Mouse (Mus musculus) ES-Bruce4 (cell line): ENCODE measurements around the gene Zfp790. TPM values are rescaled to one million over a fixed set of nuclear protein-coding genes. Genes with fewer than 3 reads are reported as not detected.

ENCODE experiments used
- H3K27ac ChIP-seq: 2 replicates; pipeline ENCODE4 v1.5.1; 2012; ENCODE audit warnings: low read length, inconsistent platforms; ENCODE audit not compliant: insufficient read depth
- H3K27me3 ChIP-seq: 2 replicates; pipeline ENCODE4 v1.6.1; 2012; ENCODE audit warnings: mild to moderate bottlenecking, low read length, inconsistent platforms; ENCODE audit not compliant: control insufficient read depth, poor library complexity, insufficient read depth, severe bottlenecking
- H3K36me3 ChIP-seq: 2 replicates; pipeline ENCODE4 v1.6.1; 2012; ENCODE audit warnings: inconsistent platforms, mild to moderate bottlenecking, low read length, moderate library complexity; ENCODE audit not compliant: control insufficient read depth, poor library complexity, insufficient read depth, severe bottlenecking
- H3K4me1 ChIP-seq: one replicate; pipeline ENCODE4 v1.8.1; 2011; ENCODE audit warnings: low read length; ENCODE audit not compliant: control insufficient read depth, insufficient read depth
- H3K4me3 ChIP-seq: 2 replicates; pipeline ENCODE4 v1.5.1; 2011; ENCODE audit warnings: low read depth, mild to moderate bottlenecking, low read length
- H3K9ac ChIP-seq: 2 replicates; pipeline ENCODE4 v1.6.1; 2012; ENCODE audit warnings: low read depth, mild to moderate bottlenecking, inconsistent platforms; ENCODE audit not compliant: poor library complexity, severe bottlenecking
- H3K9me3 ChIP-seq: replicated peaks from 2 replicates; pipeline ENCODE4 v1.6.1; 2012; ENCODE audit warnings: mild to moderate bottlenecking, low read length, inconsistent platforms; ENCODE audit not compliant: control insufficient read depth, poor library complexity, insufficient read depth, severe bottlenecking
- CTCF ChIP-seq: IDR thresholded peaks from one replicate; pipeline ENCODE4 v1.8.1; 2011; ENCODE audit warnings: low read depth, low read length
- EP300 ChIP-seq: IDR thresholded peaks from 2 replicates; pipeline ENCODE4 v1.6.1; 2011; ENCODE audit warnings: low read depth, low read length; ENCODE audit not compliant: insufficient read depth
- POLR2A ChIP-seq: IDR thresholded peaks from one replicate; pipeline ENCODE4 v1.8.1; 2011; ENCODE audit warnings: low read length; ENCODE audit not compliant: insufficient read depth
- polyA plus RNA-seq: library from polyadenylated mRNA; stranded (reverse); fragments of >200 nt; gene quantifications from 2 replicates; pipeline ENCODE4 v1.2.4, GENCODE M21; 2011; ENCODE audit warnings: low read depth; ENCODE audit not compliant: missing spikeins, insufficient read depth, insufficient read length

Gene Zfp790
- polyA plus RNA-seq, 1 experiment: 7.4 TPM

DNA sequence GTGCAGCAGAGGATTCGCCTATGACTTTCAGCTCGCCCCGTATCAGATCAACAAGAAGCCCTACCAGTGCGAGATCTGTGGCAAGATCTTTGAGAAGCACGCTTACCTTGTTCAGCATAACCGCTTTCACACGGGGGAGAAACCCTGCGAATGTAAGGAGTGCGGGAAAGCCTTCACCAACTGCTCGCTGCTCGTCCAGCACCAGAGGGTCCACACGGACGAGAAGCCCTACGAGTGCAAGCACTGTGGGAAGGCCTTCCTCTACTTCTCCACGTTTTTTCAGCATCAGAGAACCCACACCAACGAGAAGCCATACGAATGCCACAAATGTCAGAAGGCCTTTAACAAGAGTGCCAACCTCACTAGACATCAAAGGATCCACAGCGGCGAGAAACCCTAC lies 39.3 kb upstream of the Zfp790 start:
- H3K9ac ChIP-seq: no peak overlapping the region
- H3K9me3 ChIP-seq: no peaks in the 10 kb centered on the region
- H3K4me3 ChIP-seq: no peak overlapping the region
- H3K36me3 ChIP-seq: peaks cover 42% of the 10 kb centered on the region
- no peaks in the 10 kb centered on the region for H3K27me3 ChIP-seq
- TF ChIP-seq EP300 (no peak), CTCF (no peak), POLR2A (no peak)
- H3K27ac ChIP-seq: no peak overlapping the region
- H3K4me1 ChIP-seq: no peaks in the 10 kb centered on the region

DNA sequence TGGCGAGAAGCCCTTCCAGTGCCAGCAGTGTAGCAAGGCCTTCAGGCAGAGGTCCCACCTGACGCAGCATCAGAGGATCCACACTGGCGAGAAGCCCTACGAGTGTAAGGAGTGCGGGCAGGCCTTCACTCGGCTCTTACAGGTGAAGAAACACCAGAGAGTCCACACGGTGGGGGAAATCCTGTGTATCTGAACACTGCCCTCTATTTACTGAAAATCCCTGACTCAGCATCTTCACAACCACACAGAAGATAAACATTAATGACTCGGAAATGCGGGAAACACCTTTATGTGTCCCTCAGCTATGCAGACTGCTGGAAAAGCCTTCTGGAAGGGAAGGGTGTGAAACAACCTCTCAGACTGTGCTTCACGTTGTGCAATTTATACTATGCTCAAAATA lies 38.5 kb upstream of the Zfp790 start:
- Histone ChIP-seq H3K4me3 (no peak overlapping the region), H3K27me3 (no peaks in the 10 kb centered on the region), H3K27ac (no peak overlapping the region), H3K4me1 (no peaks in the 10 kb centered on the region), H3K9ac (no peak overlapping the region), H3K9me3 (no peaks in the 10 kb centered on the region), H3K36me3 (peaks cover 40% of the 10 kb centered on the region)
- TF ChIP-seq POLR2A (no peak), EP300 (no peak), CTCF (no peak)

DNA sequence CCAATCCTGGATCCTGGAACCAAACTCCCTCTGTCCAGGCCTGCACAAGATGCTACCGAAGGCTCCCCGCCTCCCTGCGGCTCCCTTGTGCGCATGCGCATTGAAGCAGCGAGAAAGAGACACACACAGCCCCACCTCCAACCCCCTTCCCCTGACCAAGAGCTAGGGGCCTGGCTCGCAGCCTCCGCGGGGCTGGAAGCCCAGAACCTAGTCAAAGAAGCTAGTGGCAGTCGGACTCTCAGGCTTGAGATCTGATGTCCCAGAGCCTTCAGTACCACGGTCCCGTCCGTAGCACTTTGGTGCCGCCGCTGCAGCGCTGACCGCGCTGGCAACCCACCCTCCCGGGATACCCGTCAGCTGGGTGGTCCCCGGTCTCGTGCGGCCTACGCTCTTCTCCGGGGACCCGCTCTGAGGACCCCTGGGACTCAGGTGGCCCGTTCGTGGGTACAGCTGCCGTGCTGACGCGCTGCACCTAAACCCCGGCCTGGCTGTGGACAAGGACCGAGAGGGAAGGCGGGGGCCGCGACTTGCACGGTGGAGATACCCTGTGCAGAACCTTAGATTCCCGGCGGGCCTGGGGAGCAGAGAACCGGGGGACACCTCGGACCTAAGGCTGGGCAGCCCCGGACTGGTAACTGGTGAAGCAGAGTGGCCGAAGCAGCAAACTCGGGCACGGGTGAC lies 31.9 kb upstream of the Zfp790 start, which contains the start of gene Zfp30:
TSS of gene Zfp30 (plus strand) at position 128 of the 681 bp plus-strand sequence.
- no peaks in the 10 kb centered on the region for H3K27me3 ChIP-seq
- H3K36me3 ChIP-seq: no peaks in the 10 kb centered on the region
- no peaks in the 10 kb centered on the region for H3K9me3 ChIP-seq
- peak within 1 kb of the TSS; percentile 35; the same call in 1 of the 2 replicates for H3K27ac ChIP-seq
- no peaks in the 10 kb centered on the region for H3K4me1 ChIP-seq
- TF ChIP-seq EP300 (no peak), POLR2A (no peak), CTCF (no peak)
- H3K9ac ChIP-seq: peak within 1 kb of the TSS; percentile 73
- H3K4me3 ChIP-seq: peak within 1 kb of the TSS; percentile 72

GRCm38 (mm10) chr7:29785023-29785422 lies 30.9 kb upstream of the Zfp790 start:
- Histone ChIP-seq H3K4me3 (no peak overlapping the region), H3K9ac (no peak overlapping the region), H3K9me3 (no peaks in the 10 kb centered on the region), H3K27ac (no peak overlapping the region), H3K4me1 (no peaks in the 10 kb centered on the region), H3K36me3 (no peaks in the 10 kb centered on the region), H3K27me3 (no peaks in the 10 kb centered on the region)
- TF ChIP-seq POLR2A (no peak), EP300 (no peak), CTCF (no peak)

- Histone ChIP-seq H3K9ac (0 out of 2 replicates have a peak overlapping the region, but pooled peaks have one; percentile 30), H3K27ac (no peak overlapping the region)
Observed at GRCm38 (mm10) chr7:29785888-29786287, 30.0 kb upstream of the Zfp790 start.

DNA sequence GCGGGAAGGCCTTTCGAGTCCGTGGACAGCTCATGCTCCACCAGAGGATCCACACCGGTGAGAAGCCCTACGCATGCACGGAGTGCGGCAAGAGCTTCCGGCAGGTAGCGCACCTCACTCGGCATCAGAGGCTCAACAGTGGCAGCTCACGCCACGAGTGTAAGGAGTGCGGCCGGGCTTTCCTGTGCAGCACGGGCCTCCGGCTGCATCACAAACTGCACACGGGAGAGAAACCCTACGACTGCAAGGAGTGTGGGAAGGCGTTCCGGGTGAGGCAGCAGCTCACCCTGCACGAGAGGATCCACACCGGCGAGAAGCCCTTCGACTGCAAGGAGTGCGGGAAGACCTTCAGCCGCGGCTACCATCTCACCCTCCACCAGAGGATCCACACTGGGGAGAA lies 23.0 kb upstream of the Zfp790 start:
- Histone ChIP-seq H3K27me3 (no peaks in the 10 kb centered on the region; the same call in 1 of the 2 replicates), H3K9ac (peak overlapping the region; percentile 14), H3K4me1 (no peaks in the 10 kb centered on the region), H3K27ac (no peak overlapping the region), H3K4me3 (peak overlapping the region; percentile 37), H3K9me3 (no peaks in the 10 kb centered on the region), H3K36me3 (no peaks in the 10 kb centered on the region)
- TF ChIP-seq CTCF (no peak), POLR2A (no peak), EP300 (no peak)

More at GRCm38 (mm10) chr7:29785888-29786287, 30.0 kb upstream of the Zfp790 start:
- Histone ChIP-seq H3K4me1 (no peaks in the 10 kb centered on the region), H3K27me3 (no peaks in the 10 kb centered on the region), H3K36me3 (no peaks in the 10 kb centered on the region), H3K4me3 (no peak overlapping the region), H3K9me3 (no peaks in the 10 kb centered on the region)
- TF ChIP-seq POLR2A (no peak), CTCF (no peak), EP300 (no peak)
